In the genomic region with DNA sequence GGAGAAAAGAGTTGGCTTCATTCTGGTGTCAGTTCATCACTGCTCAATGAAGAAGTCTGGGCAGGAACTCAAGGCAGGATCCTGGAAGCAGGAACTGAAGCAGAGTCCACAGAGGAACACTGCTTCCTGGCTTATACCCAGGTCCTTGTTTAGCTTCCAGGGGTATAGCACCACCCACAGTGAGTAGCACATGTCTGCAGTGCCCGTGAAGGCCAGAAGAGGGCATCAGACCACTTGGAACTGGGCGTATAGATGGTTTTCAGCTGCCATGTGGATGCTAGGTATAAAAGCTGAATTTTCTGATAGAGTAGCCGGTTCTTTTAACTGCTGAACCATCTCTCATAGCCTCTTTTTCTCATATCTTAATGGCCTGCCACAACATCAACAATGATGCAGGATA, we compare ENCODE assay signal across 9 mouse cellular contexts.
DNase-seq lines count a peak whose midpoint lies in the region; ATAC-seq lines count a peak whose summit lies in the region.
"Had no signal": no experiment of that assay in that cellular context is flagged by ENCODE, and none has a peak within 500 bp of the region (broad histone marks: within the 10 kb centered on the region; RNA-seq: fewer than 3 reads in every experiment).

No protein-coding gene starts in this region.

- no peak overlapping the region for H3K27ac ChIP-seq in forebrain, embryonic 14.5 days (ENCODE audit: low read depth, low read length)
- no peak overlapping the region for H3K27ac ChIP-seq in forebrain, embryonic 13.5 days
- H3K27ac ChIP-seq: lung, embryonic 15.5 days had no signal

- DNase-seq in forebrain, embryonic 14.5 days (ENCODE audit: low spot score): peak; percentile 36
- DNase-seq in urinary bladder, postnatal 14 days (ENCODE audit: low spot score): peak; percentile 43
- no peak for DNase-seq in urinary bladder, postnatal 25 days (ENCODE audit: low spot score)
- DNase-seq in embryo, embryonic 10.5 days (ENCODE audit: low spot score): peak; percentile 77
- DNase-seq in kidney, postnatal 10 days: peak; percentile 54
- peak; percentile 61 for DNase-seq in naive thymus-derived CD4-positive, alpha-beta T cell, adult 2 months (ENCODE audit: low read depth)
- no peak for DNase-seq in urinary bladder, postnatal 4 days (ENCODE audit: low spot score in 2 of 2)

- H3K36me3 ChIP-seq in forebrain, embryonic 14.5 days (ENCODE audit: control insufficient read depth, insufficient read depth, low read length): peaks cover 51% of the 10 kb centered on the region
- H3K36me3 ChIP-seq in forebrain, embryonic 13.5 days (ENCODE audit: poor library complexity, severe bottlenecking): peaks cover 57% of the 10 kb centered on the region

- no peak overlapping the region for H3K4me3 ChIP-seq in forebrain, embryonic 14.5 days (ENCODE audit: low read depth, low read length)
- no peak overlapping the region for H3K4me3 ChIP-seq in forebrain, embryonic 13.5 days
- H3K4me3 ChIP-seq: lung, embryonic 15.5 days had no signal

- H3K9me3 ChIP-seq in forebrain, embryonic 14.5 days (replicated peaks; ENCODE audit: control insufficient read depth, low read length): no peaks in the 10 kb centered on the region
- no peaks in the 10 kb centered on the region for H3K9me3 ChIP-seq in forebrain, embryonic 13.5 days (replicated peaks)
- H3K9me3 ChIP-seq: lung, embryonic 15.5 days had no signal

- no peaks in the 10 kb centered on the region for H3K27me3 ChIP-seq in forebrain, embryonic 14.5 days (replicated peaks; ENCODE audit: control insufficient read depth, insufficient read depth, low read length)
- no peaks in the 10 kb centered on the region for H3K27me3 ChIP-seq in forebrain, embryonic 13.5 days
- H3K27me3 ChIP-seq: lung, embryonic 15.5 days had no signal

- no peaks in the 10 kb centered on the region for H3K4me1 ChIP-seq in forebrain, embryonic 14.5 days (ENCODE audit: control insufficient read depth, insufficient read depth, low read length)
- no peaks in the 10 kb centered on the region for H3K4me1 ChIP-seq in forebrain, embryonic 13.5 days
- H3K4me1 ChIP-seq: lung, embryonic 15.5 days had no signal

- 60% methylated on average over 3 of the region's 3 CpGs for WGBS in forebrain, embryonic 14.5 days
- WGBS in forebrain, embryonic 13.5 days: 76% methylated on average over 3 of the region's 3 CpGs

- H3K9ac ChIP-seq in forebrain, embryonic 14.5 days (ENCODE audit: low read length): no peak overlapping the region
- no peak overlapping the region for H3K9ac ChIP-seq in forebrain, embryonic 13.5 days
- H3K9ac ChIP-seq: lung, embryonic 15.5 days had no signal

- no peak for ATAC-seq in forebrain, embryonic 14.5 days
- no peak for ATAC-seq in forebrain, embryonic 13.5 days

- no peak overlapping the region for H3K4me2 ChIP-seq in forebrain, embryonic 14.5 days (ENCODE audit: low read length)
- no peak overlapping the region for H3K4me2 ChIP-seq in forebrain, embryonic 13.5 days
- H3K4me2 ChIP-seq: lung, embryonic 15.5 days had no signal

Comparison
In these comparisons a context has a peak if more than half of its experiments do, and no peak if none do; other contexts are left out.
1. DNase-seq: peak in forebrain, embryonic 14.5 days (single experiment), urinary bladder, postnatal 14 days (single experiment), embryo, embryonic 10.5 days (single experiment), kidney, postnatal 10 days (single experiment) and naive thymus-derived CD4-positive, alpha-beta T cell, adult 2 months (single experiment); none in urinary bladder, postnatal 25 days (single experiment) and urinary bladder, postnatal 4 days (0 of 2).